ENCODE assay signal across 22 mouse cellular contexts in the genomic region with DNA sequence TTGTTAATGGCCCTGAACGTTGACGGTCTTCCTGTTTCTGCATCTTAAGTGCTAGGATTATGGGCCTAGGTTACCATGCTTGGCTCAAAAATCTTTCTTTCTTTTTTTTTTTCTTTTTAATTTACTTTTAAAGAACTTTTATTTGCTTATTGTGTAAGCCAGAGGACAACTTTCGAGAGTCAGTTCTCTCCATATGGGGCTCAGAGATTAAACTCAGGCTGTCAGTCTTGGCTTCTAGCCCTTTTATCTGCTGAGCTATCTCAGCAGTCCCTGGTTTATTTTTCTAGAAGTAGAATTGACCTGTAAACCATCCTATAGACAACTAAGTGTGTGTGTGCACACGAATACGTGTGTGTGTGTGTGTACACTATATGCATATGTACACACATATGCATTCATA.
A peak's percentile ranks its signal among the peaks of the same experiment; 100 is the strongest.
DNase-seq lines count a peak whose midpoint lies in the region; ATAC-seq and TF ChIP-seq lines count a peak whose summit lies in the region.
"Had no signal": no experiment of that assay in that cellular context is flagged by ENCODE, and none has a peak within 500 bp of the region (broad histone marks: within the 10 kb centered on the region; RNA-seq: fewer than 3 reads in every experiment).

No protein-coding gene starts in this region.

- peak overlapping the region; percentile 45 for H3K27ac ChIP-seq in MEL (ENCODE audit: control insufficient read depth, low read depth, low read length)
- no peak overlapping the region for H3K27ac ChIP-seq in forebrain, embryonic 11.5 days (ENCODE audit: low read depth, low read length)
- H3K27ac ChIP-seq: embryonic facial prominence, embryonic 13.5 days; embryonic facial prominence, embryonic 15.5 days; forebrain, embryonic 10.5 days; forebrain, embryonic 13.5 days; forebrain, embryonic 15.5 days had no signal

- peaks cover 6 to 22% of the 10 kb centered on the region in 2 experiments; a peak in 3 of 4 replicates for H3K4me1 ChIP-seq in MEL (ENCODE audit: control insufficient read depth in 1 of 2, insufficient read depth in 2 of 2, low read length in 2 of 2)
- H3K4me1 ChIP-seq in forebrain, embryonic 11.5 days (replicated peaks; ENCODE audit: control insufficient read depth, insufficient read depth, low read length): no peaks in the 10 kb centered on the region
- H3K4me1 ChIP-seq: embryonic facial prominence, embryonic 13.5 days; embryonic facial prominence, embryonic 15.5 days; forebrain, embryonic 10.5 days; forebrain, embryonic 13.5 days; forebrain, embryonic 15.5 days had no signal

- H3K4me3 ChIP-seq in MEL (ENCODE audit: control insufficient read depth in 1 of 2, insufficient read depth in 1 of 2, low read depth in 2 of 2, low read length in 2 of 2): peak overlapping the region in 1 of 2 experiments; percentile 23; a peak in 1 of 4 replicates
- no peak overlapping the region for H3K4me3 ChIP-seq in forebrain, embryonic 11.5 days (ENCODE audit: low read depth, low read length)
- H3K4me3 ChIP-seq: embryonic facial prominence, embryonic 13.5 days; embryonic facial prominence, embryonic 15.5 days; erythroblast, embryonic 14.5 days; forebrain, embryonic 10.5 days; forebrain, embryonic 13.5 days; forebrain, embryonic 15.5 days had no signal

- H3K4me2 ChIP-seq in forebrain, embryonic 11.5 days (ENCODE audit: low read depth, low read length, severe bottlenecking): no peak overlapping the region
- H3K4me2 ChIP-seq: embryonic facial prominence, embryonic 13.5 days; embryonic facial prominence, embryonic 15.5 days; forebrain, embryonic 13.5 days; forebrain, embryonic 15.5 days had no signal

- peak; percentile 79 for DNase-seq in MEL (ENCODE audit: low read depth, low spot score)
- peak; percentile 47 for DNase-seq in MEL-GATA-1-ER (ENCODE audit: extremely low read depth, low read depth)
- no peak for DNase-seq in forebrain, embryonic 11.5 days (ENCODE audit: low spot score)
- DNase-seq in lung, postnatal 14 days: no peak
- DNase-seq: adrenal gland, adult 2 months; adrenal gland, postnatal 10 days; adrenal gland, postnatal 25 days; cerebellum, adult 11 months; cerebellum, adult 18-20 months; cerebellum, adult 8-10 months; cerebellum, adult 9-11 months; cerebellum, postnatal 14 days; cerebellum, postnatal 36 days; embryo, embryonic 11 days; forebrain, postnatal 0 days had no signal

- WGBS in forebrain, embryonic 11.5 days: 82% methylated on average over 5 of the region's 5 CpGs

- no peaks in the 10 kb centered on the region for H3K79me2 ChIP-seq in MEL (ENCODE audit: control insufficient read depth, insufficient read depth, low read length, poor library complexity)

- TF ChIP-seq CTCF in MEL (IDR thresholded peaks at IDR 0.05 in 2 of 3, conservative IDR thresholded peaks at IDR 0.05 in 1 of 3; ENCODE audit: control insufficient read depth in 1 of 3, insufficient read depth in 1 of 3, low read depth in 2 of 3, low read length in 3 of 3, poor library complexity in 1 of 3, severe bottlenecking in 1 of 3): no peak

- peak; percentile 77 to 89 for TF ChIP-seq EP300 in MEL (IDR thresholded peaks at IDR 0.05; ENCODE audit: low read depth in 1 of 2, low read length in 2 of 2)

- H3K36me3 ChIP-seq in MEL (ENCODE audit: control insufficient read depth in 1 of 2, insufficient read depth in 2 of 2, low read length in 2 of 2): peaks cover 0 to 26% of the 10 kb centered on the region in 2 experiments; a peak in 2 of 4 replicates
- no peaks in the 10 kb centered on the region for H3K36me3 ChIP-seq in forebrain, embryonic 11.5 days (ENCODE audit: control insufficient read depth, insufficient read depth, low read length)
- H3K36me3 ChIP-seq: embryonic facial prominence, embryonic 13.5 days; embryonic facial prominence, embryonic 15.5 days; forebrain, embryonic 10.5 days; forebrain, embryonic 15.5 days had no signal

- no peak for TF ChIP-seq POLR2A in MEL (IDR thresholded peaks at IDR 0.05; ENCODE audit: control insufficient read depth in 1 of 2, insufficient read depth in 1 of 2, low read depth in 1 of 2, low read length in 2 of 2, poor library complexity in 1 of 2)

- H3K9ac ChIP-seq in MEL (ENCODE audit: control insufficient read depth, low read depth, low read length, poor library complexity, severe bottlenecking): no peak overlapping the region
- H3K9ac ChIP-seq in forebrain, embryonic 11.5 days (ENCODE audit: low read length): no peak overlapping the region
- H3K9ac ChIP-seq: embryonic facial prominence, embryonic 13.5 days; embryonic facial prominence, embryonic 15.5 days; forebrain, embryonic 13.5 days; forebrain, embryonic 15.5 days; forebrain, postnatal 0 days had no signal

- H3K9me3 ChIP-seq in MEL (replicated peaks; ENCODE audit: insufficient read depth, low read length): no peaks in the 10 kb centered on the region
- H3K9me3 ChIP-seq in forebrain, embryonic 11.5 days (ENCODE audit: control insufficient read depth, low read length): no peaks in the 10 kb centered on the region
- H3K9me3 ChIP-seq: embryonic facial prominence, embryonic 13.5 days; embryonic facial prominence, embryonic 15.5 days; forebrain, embryonic 10.5 days; forebrain, embryonic 13.5 days; forebrain, embryonic 15.5 days had no signal

- 0 out of 2 replicates have a peak, but pooled peaks have one; percentile 59 for ATAC-seq in megakaryocyte-erythroid progenitor cell, adult 5-6 weeks (replicated peaks; ENCODE audit: low FRiP score, low TSS enrichment, poor library complexity, severe bottlenecking)
- no peak for ATAC-seq in forebrain, embryonic 11.5 days (replicated peaks; ENCODE audit: low FRiP score)
- ATAC-seq: forebrain, embryonic 13.5 days; forebrain, embryonic 15.5 days; forebrain, postnatal 0 days had no signal

- TF ChIP-seq RAD21 in MEL (IDR thresholded peaks at IDR 0.05; ENCODE audit: low read depth, low read length): no peak

- no peaks in the 10 kb centered on the region for H3K27me3 ChIP-seq in MEL (ENCODE audit: control insufficient read depth in 1 of 2, insufficient read depth in 2 of 2, low read length in 2 of 2)
- no peaks in the 10 kb centered on the region for H3K27me3 ChIP-seq in forebrain, embryonic 11.5 days (ENCODE audit: control insufficient read depth, insufficient read depth, low read length)
- H3K27me3 ChIP-seq: embryonic facial prominence, embryonic 13.5 days; embryonic facial prominence, embryonic 15.5 days; forebrain, embryonic 13.5 days; forebrain, embryonic 15.5 days had no signal

TF ChIP-seq in MEL, 35 proteins besides CTCF, POLR2A, EP300 and RAD21:
- TF ChIP-seq ZNF384 (IDR thresholded peaks at IDR 0.05; ENCODE audit: low read depth, low read length) (peak; percentile 81), CHD1 (IDR thresholded peaks at IDR 0.05; ENCODE audit: low read depth, low read length) (no peak), ELF1 (IDR thresholded peaks at IDR 0.05; ENCODE audit: low read depth, low read length) (no peak), ZMIZ1 (IDR thresholded peaks at IDR 0.05; ENCODE audit: low read depth, low read length) (no peak), TCF12 (IDR thresholded peaks at IDR 0.05; ENCODE audit: low read depth, low read length) (peak; percentile 87), TAL1 (IDR thresholded peaks at IDR 0.05; ENCODE audit: low read length) (peak; percentile 43), MXI1 (IDR thresholded peaks at IDR 0.05; ENCODE audit: low read depth, low read length) (0 out of 2 replicates have a peak, but pooled peaks have one; percentile 18), NELFE (IDR thresholded peaks at IDR 0.05; ENCODE audit: low read depth, low read length) (no peak), GATA1 (IDR thresholded peaks at IDR 0.05; ENCODE audit: low read depth, low read length) (peak; percentile 91), ETS1 (IDR thresholded peaks at IDR 0.05; ENCODE audit: low read depth, low read length) (peak; percentile 74), MAFK (IDR thresholded peaks at IDR 0.05; ENCODE audit: borderline replicate concordance, low read depth, low read length) (0 out of 2 replicates have a peak, but pooled peaks have one; percentile 26), RCOR1 (IDR thresholded peaks at IDR 0.05; ENCODE audit: low read depth, low read length) (peak; percentile 88)

Comparison
In these comparisons a context has a peak if more than half of its experiments do, and no peak if none do; other contexts are left out.
1. DNase-seq: peak in MEL (single experiment) and MEL-GATA-1-ER (single experiment); none in forebrain, embryonic 11.5 days (single experiment) and lung, postnatal 14 days (single experiment).